Mouse (Mus musculus) liver, embryonic 11.5 days (tissue): ENCODE data around the gene Srd5a1. TPM values are rescaled to one million over a fixed set of nuclear protein-coding genes. Genes with fewer than 3 reads are reported as not detected.

Experiments used
- ATAC-seq: fragments of 200-750 bp; cut with Nextera tagmentation; replicated peaks from 2 replicates; pipeline ENCODE4 v1.8.0; 2017; ENCODE audit warnings: moderate number of reproducible peaks, mild to moderate bottlenecking, moderate TSS enrichment, moderate library complexity; ENCODE audit not compliant: low FRiP score
- DNase-seq: peaks from one replicate; pipeline ENCODE4 v3.0.0-alpha.2; 2017; ENCODE audit warnings: low spot score
- H3K27ac ChIP-seq: fragments of 300-500 bp; sonication (generic); 2 replicates; pipeline ENCODE4 v1.5.1; 2014; ENCODE audit warnings: mild to moderate bottlenecking, low read depth, low read length, control low read depth
- H3K27me3 ChIP-seq: fragments of 300-500 bp; sonication (generic); replicated peaks from 2 replicates; pipeline ENCODE4 v1.6.1; 2014; ENCODE audit warnings: low read length, mixed read lengths; ENCODE audit not compliant: control insufficient read depth, insufficient read depth
- H3K36me3 ChIP-seq: fragments of 300-500 bp; sonication (generic); 2 replicates; pipeline ENCODE4 v1.6.1; 2014; ENCODE audit warnings: mild to moderate bottlenecking, low read length, moderate library complexity, mixed read lengths; ENCODE audit not compliant: control insufficient read depth, insufficient read depth
- H3K4me1 ChIP-seq: fragments of 300-500 bp; sonication (generic); replicated peaks from 2 replicates; pipeline ENCODE4 v1.6.1; 2014; ENCODE audit warnings: low read length, mixed read lengths; ENCODE audit not compliant: control insufficient read depth, insufficient read depth
- H3K4me2 ChIP-seq: fragments of 300-500 bp; sonication (generic); 2 replicates; pipeline ENCODE4 v1.6.1; 2014; ENCODE audit warnings: mild to moderate bottlenecking, control low read depth, moderate library complexity
- H3K4me3 ChIP-seq: fragments of 300-500 bp; sonication (generic); 2 replicates; pipeline ENCODE4 v1.5.1; 2014; ENCODE audit warnings: low read depth, low read length, control low read depth
- H3K9ac ChIP-seq: fragments of 300-500 bp; sonication (generic); 2 replicates; pipeline ENCODE4 v1.6.1; 2014; ENCODE audit warnings: low read depth, low read length, control low read depth
- H3K9me3 ChIP-seq: fragments of 300-500 bp; sonication (generic); 2 replicates; pipeline ENCODE4 v1.6.1; 2016; ENCODE audit warnings: low read length, inconsistent platforms, mixed read lengths; ENCODE audit not compliant: control insufficient read depth
- WGBS: fragments of 180-500 bp; shearing (Covaris S2); extraction: QIAGEN DNeasy Blood & Tissue Kit; methylation state at CpG from one replicate; pipeline ENCODE4 v1.1.7; 2014; 5-methylcytosine and 5-hydroxymethylcytosine counted together
- polyA plus RNA-seq: library from polyadenylated mRNA; unstranded; fragments of >200 nt; fragmentation: Nextera tagmentation; extraction: Ambion mirVana; gene quantifications from 2 replicates; pipeline ENCODE4 v1.2.1, GENCODE M21; 2014

The Srd5a1 gene
- polyA plus RNA-seq, 1 experiment from 2014 or later, result 9.9 TPM

GRCm38 (mm10) chr13:69538327-69538726 is 72.9 kb downstream of the Srd5a1 start:
- no peaks in the 10 kb centered on the region for H3K36me3 ChIP-seq
- no peak overlapping the region for H3K4me3 ChIP-seq
- H3K4me2 ChIP-seq, result no peak overlapping the region
- H3K27ac ChIP-seq, result no peak overlapping the region
- peaks cover 8% of the 10 kb centered on the region for H3K4me1 ChIP-seq
- ATAC-seq (no peak), DNase-seq (no peak)
- WGBS, result 15% methylated on average over 4 of the region's 4 CpGs
- no peaks in the 10 kb centered on the region for H3K27me3 ChIP-seq
- no peaks in the 10 kb centered on the region for H3K9me3 ChIP-seq
- H3K9ac ChIP-seq, result no peak overlapping the region

- Histone ChIP-seq H3K27me3 (no peaks in the 10 kb centered on the region), H3K27ac (no peak overlapping the region), H3K36me3 (no peaks in the 10 kb centered on the region), H3K4me3 (no peak overlapping the region), H3K9ac (no peak overlapping the region), H3K4me2 (no peak overlapping the region), H3K9me3 (no peaks in the 10 kb centered on the region), H3K4me1 (peaks cover 13% of the 10 kb centered on the region; the same call in 1 of the 2 replicates)
- no peak for DNase-seq
- no peak for ATAC-seq
- 79% methylated on average over 7 of the region's 7 CpGs for WGBS
Measured at GRCm38 (mm10) chr13:69537366-69537765, 73.9 kb downstream of the Srd5a1 start.

- ATAC-seq (no peak), DNase-seq (no peak)
- Histone ChIP-seq H3K4me2 (peak overlapping the region; percentile 91), H3K36me3 (no peaks in the 10 kb centered on the region; the same call in 1 of the 2 replicates), H3K9ac (no peak overlapping the region; the same call in 1 of the 2 replicates), H3K4me1 (peaks cover 27% of the 10 kb centered on the region), H3K9me3 (no peaks in the 10 kb centered on the region), H3K27ac (no peak overlapping the region), H3K27me3 (no peaks in the 10 kb centered on the region), H3K4me3 (no peak overlapping the region; the same call in 1 of the 2 replicates)
- 76% methylated on average over 4 of the region's 4 CpGs for WGBS
Measured at GRCm38 (mm10) chr13:69536021-69536420, 75.2 kb downstream of the Srd5a1 start.

GRCm38 (mm10) chr13:69534654-69535551 is 76.3 kb downstream of the Srd5a1 start:
- no peaks in the 10 kb centered on the region for H3K27me3 ChIP-seq
- H3K9ac ChIP-seq, result peak overlapping the region; percentile 98
- DNase-seq, result peak; percentile 96
- no peaks in the 10 kb centered on the region for H3K9me3 ChIP-seq
- peak overlapping the region; percentile 95 for H3K27ac ChIP-seq
- peaks cover 3% of the 10 kb centered on the region; the same call in 1 of the 2 replicates for H3K36me3 ChIP-seq
- peak; percentile 90 for ATAC-seq
- peak overlapping the region; percentile 98 for H3K4me3 ChIP-seq
- peak overlapping the region; percentile 91 for H3K4me2 ChIP-seq
- H3K4me1 ChIP-seq, result peaks cover 31% of the 10 kb centered on the region
- under 1% methylated on average over 85 of the region's 86 CpGs for WGBS

GRCm38 (mm10) chr13:69534334-69534653 is 76.9 kb downstream of the Srd5a1 start, which contains the start of gene Tent4a:
Tent4a (minus strand) TSS chr13:69534617.
- Histone ChIP-seq H3K27ac (peak within 1 kb of the TSS; percentile 95), H3K4me3 (peak within 1 kb of the TSS; percentile 98), H3K27me3 (no peaks in the 10 kb centered on the region), H3K9me3 (no peaks in the 10 kb centered on the region), H3K4me1 (peaks cover 31% of the 10 kb centered on the region), H3K4me2 (peak within 1 kb of the TSS; percentile 96), H3K36me3 (peaks cover 6% of the 10 kb centered on the region; the same call in 1 of the 2 replicates), H3K9ac (peak within 1 kb of the TSS; percentile 98)
- ATAC-seq (peak; percentile 81; the same call in 1 of the 2 replicates), DNase-seq (no peak)
- under 1% methylated on average over 31 of the region's 57 CpGs for WGBS

GRCm38 (mm10) chr13:69533405-69534333 is 77.6 kb downstream of the Srd5a1 start, which contains the start of gene Nsun2:
Nsun2 (plus strand) TSS chr13:69533746.
- DNase-seq, result peak; percentile 61
- H3K9me3 ChIP-seq, result no peaks in the 10 kb centered on the region
- under 1% methylated on average over 95 of the region's 155 CpGs for WGBS
- H3K4me2 ChIP-seq, result peak within 1 kb of the TSS; percentile 96
- peak within 1 kb of the TSS; percentile 98 for H3K4me3 ChIP-seq
- ATAC-seq, result peak; percentile 16
- H3K4me1 ChIP-seq, result peaks cover 32% of the 10 kb centered on the region
- peaks cover 6% of the 10 kb centered on the region; the same call in 1 of the 2 replicates for H3K36me3 ChIP-seq
- H3K27ac ChIP-seq, result peak within 1 kb of the TSS; percentile 95
- no peaks in the 10 kb centered on the region for H3K27me3 ChIP-seq
- H3K9ac ChIP-seq, result peak within 1 kb of the TSS; percentile 98

GRCm38 (mm10) chr13:69532893-69533404 is 78.3 kb downstream of the Srd5a1 start:
- Histone ChIP-seq H3K27ac (peak overlapping the region; percentile 95), H3K36me3 (peaks cover 6% of the 10 kb centered on the region; the same call in 1 of the 2 replicates), H3K4me3 (peak overlapping the region; percentile 98), H3K4me1 (peaks cover 36% of the 10 kb centered on the region), H3K9ac (peak overlapping the region; percentile 98), H3K9me3 (no peaks in the 10 kb centered on the region), H3K4me2 (peak overlapping the region; percentile 96), H3K27me3 (no peaks in the 10 kb centered on the region)
- ATAC-seq (no peak), DNase-seq (no peak)
- WGBS, result 2% methylated on average over 9 of the region's 9 CpGs
